Mouse (Mus musculus): Measurements from ENCODE around the gene St3gal3.

St3gal3 gene

GRCm38 (mm10) chr4:118059816-118060475 lies 74.8 kb downstream of the St3gal3 start:
- no peak for DNase-seq (ENCODE audit: extremely low spot score, low read depth, low spot score)

GRCm38 (mm10) chr4:118058116-118058677 lies 76.5 kb downstream of the St3gal3 start:
- no peak for DNase-seq (ENCODE audit: extremely low spot score, low read depth, low spot score)

DNA sequence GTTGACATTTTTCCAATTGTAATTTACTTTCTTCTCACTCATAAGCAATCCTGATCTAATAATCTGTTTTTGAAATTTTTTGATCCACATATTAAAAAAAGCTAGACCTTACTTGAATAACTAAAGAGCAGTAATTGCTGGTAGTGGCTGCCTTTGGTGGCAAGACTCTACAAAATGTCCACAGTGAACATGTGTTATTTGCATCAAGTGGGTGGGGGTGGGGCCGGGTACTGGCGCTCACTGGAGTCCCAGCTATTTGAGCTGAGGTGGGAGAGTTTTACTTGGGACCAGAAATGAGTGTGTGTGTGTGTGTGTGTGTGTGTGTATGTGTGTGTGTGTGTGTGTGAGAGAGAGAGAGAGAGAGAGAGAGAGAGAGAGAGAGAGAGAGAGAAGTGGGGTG lies 77.6 kb downstream of the St3gal3 start:
- DNase-seq (ENCODE audit: extremely low spot score, low read depth, low spot score) = no peak

- no peak for DNase-seq (ENCODE audit: extremely low spot score, low read depth, low spot score)
Observed at GRCm38 (mm10) chr4:118054615-118055014, 80.1 kb downstream of the St3gal3 start.

DNA sequence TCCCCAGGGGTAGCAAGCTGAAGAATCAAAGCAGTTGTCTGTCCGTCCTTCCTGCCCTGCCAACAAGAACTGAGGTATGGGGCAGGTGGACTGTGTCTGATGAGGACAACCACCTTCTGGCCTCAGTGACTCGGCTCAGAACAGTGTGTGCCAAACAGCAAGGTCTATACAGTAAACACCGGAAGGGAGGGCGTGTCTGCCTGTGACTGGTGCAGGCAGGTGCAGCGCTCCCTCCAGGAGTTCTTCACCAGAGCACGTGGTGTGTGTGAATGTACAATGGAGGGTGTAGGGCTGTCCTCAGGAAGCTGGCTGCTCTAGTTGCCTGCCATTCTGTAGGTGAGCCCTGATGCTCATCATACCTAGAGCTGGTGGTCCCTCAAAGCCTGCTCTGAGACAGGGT lies 80.8 kb downstream of the St3gal3 start:
- DNase-seq (ENCODE audit: extremely low spot score, low read depth, low spot score) = no peak

GRCm38 (mm10) chr4:118049606-118050302 lies 85.0 kb downstream of the St3gal3 start:
- DNase-seq (ENCODE audit: extremely low spot score, low read depth, low spot score) = no peak

DNA sequence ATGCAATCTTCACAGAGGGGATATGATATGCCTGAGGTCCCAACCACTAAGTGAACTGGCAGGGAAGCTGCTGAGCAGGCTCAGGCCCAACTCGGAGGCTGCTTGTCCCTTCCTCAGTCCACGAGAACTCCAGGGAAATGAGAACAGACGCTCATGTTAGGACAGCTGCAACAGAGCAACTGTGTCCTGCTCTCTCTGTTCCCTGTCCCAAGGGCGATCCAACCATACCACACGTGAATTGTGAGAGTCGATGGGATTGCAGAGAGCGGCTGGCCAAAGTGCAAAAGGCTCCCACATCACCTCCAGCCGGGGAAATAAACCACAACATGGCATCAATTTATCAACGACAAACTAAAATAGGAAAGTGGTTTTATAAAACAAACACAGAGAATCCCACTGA lies 90.2 kb downstream of the St3gal3 start:
- no peak for DNase-seq (ENCODE audit: extremely low spot score, low read depth, low spot score)

DNA sequence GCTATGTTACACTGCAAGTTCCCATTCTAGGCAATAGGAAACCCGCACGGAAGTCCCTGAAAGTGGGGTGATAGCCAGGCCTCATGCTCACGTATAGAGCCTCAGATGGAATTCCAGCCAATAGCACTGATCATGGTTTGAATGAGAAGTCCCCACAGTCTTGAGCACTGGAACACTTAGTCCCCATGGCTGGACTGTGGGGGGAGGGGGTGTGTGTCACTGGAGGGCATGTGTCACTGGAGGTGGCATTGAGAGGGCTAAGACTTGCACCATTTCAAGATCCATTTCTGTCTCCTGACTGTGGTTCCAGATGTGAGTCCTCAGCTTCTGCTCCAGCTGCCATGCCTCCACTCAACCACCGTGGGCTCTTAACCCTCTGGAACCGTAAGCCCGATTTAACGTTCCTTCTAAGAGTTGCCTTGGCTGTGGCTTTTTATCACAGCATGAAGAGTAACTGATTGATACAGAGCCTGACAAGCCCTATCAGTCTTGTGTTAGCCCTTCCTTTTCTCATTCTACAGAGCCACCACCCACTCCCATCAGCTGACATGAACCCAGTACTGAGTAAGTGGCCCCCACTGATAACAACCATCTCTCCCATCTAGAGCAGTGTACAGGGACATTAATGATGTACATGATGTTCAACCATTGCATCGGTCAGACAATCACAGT lies 91.2 kb downstream of the St3gal3 start:
- no peak for DNase-seq (ENCODE audit: extremely low spot score, low read depth, low spot score)

DNA sequence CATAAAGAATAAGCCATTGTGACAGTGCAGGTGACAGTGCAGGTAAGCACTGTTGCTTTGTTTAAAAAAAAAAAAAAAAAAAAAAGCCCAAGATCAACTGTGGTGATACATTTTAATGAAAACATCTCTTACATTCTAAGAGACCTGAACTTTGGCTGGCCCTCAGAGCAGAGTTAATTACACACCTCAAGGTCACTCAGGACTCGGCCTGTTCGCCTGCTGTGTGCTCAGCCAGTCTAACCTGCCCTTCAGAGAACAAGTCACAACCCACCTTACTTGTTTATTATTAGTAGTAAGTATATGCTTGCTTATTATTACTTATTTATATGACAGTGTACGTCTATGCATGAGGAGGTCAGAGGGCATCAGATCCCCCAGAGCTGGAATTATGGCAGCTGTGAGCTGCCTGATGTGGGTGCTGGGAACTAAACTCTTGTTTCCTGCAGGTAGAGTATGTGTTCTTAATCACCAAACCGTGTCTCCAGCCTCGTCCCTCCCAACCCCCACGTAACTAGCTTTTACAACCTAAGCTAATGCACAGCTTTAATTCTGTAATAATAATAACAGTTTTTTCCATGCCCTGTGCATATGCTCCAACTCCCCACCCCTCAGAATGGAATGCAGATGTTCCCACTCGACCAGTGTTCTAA lies 91.9 kb downstream of the St3gal3 start:
- no peak for DNase-seq (ENCODE audit: extremely low spot score, low read depth, low spot score)

- DNase-seq (ENCODE audit: extremely low spot score, low read depth, low spot score) = no peak
Observed at GRCm38 (mm10) chr4:118041145-118041544, 93.6 kb downstream of the St3gal3 start.

- no peak for DNase-seq (ENCODE audit: extremely low spot score, low read depth, low spot score)
Observed at GRCm38 (mm10) chr4:118040650-118041049, 94.1 kb downstream of the St3gal3 start.

DNA sequence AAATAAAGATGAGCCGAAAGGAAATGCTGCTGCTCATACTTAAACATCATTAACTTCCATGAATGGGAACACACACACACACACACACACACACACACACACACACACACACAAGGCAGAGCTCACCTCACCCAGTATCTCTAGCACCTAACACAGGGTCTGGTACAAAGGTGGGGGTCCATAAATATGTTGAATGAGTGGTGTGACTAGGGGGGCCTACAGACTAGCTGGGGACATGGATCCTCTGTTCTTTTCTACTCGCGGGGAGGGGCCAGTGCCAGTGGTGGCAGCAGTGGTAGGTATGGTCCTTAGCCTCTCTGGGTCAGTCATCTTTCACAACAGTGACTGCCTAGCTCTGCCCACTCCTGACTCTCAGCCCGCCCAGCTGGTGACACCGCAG lies 94.8 kb downstream of the St3gal3 start:
- no peak for DNase-seq (ENCODE audit: extremely low spot score, low read depth, low spot score)

GRCm38 (mm10) chr4:118038023-118038422 lies 96.7 kb downstream of the St3gal3 start:
- DNase-seq (ENCODE audit: extremely low spot score, low read depth, low spot score) = no peak

DNA sequence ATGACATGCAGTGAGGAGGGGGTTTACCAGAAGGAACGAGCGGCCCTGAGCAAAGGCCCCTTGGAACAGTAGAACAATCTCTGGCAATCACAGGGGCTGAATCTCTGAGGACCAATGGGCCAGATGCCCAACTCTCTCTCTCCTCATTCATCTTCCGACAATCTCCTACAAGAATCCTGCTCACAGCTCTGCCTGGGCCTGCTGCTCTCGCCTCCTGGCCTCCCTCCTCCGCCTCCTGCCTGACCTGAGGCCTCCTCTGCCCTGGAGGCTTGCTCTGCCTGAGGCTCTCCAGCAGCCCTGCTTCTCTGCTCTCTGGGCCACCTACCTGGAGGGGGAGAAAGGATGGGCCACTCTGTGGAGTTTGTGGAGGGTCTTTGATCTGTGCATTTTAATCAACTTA lies 97.3 kb downstream of the St3gal3 start:
- DNase-seq (ENCODE audit: extremely low spot score, low read depth, low spot score) = no peak

- no peak for DNase-seq (ENCODE audit: extremely low spot score, low read depth, low spot score)
Observed at GRCm38 (mm10) chr4:118036531-118036930, 98.2 kb downstream of the St3gal3 start.

- DNase-seq (ENCODE audit: extremely low spot score, low read depth, low spot score) = no peak
Observed at GRCm38 (mm10) chr4:118035090-118035489, 99.6 kb downstream of the St3gal3 start.

- no peak for DNase-seq (ENCODE audit: extremely low spot score, low read depth, low spot score)
Observed at GRCm38 (mm10) chr4:118033026-118033425, 101.7 kb downstream of the St3gal3 start.

DNA sequence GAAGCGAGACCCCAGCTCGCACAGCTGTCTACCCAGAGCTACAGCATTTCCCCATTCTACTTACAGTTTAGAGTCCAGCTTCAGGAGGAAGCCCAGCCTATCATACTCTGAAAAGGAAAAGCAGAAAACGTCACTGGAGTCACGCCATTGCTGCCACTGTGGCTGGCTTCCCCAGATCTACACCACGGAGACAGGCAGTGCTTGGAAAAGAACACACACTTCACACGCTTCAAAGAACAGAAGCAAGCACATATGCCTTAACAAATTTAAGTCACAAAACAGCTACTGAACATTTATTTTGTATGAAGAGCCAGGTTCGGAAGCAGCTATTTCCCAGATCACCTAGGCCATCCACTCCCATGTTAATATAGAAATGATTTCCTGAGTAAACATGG lies 102.9 kb downstream of the St3gal3 start:
- no peak for DNase-seq (ENCODE audit: extremely low spot score, low read depth, low spot score)

GRCm38 (mm10) chr4:118031132-118031775 lies 103.5 kb downstream of the St3gal3 start:
- no peak for DNase-seq (ENCODE audit: extremely low spot score, low read depth, low spot score)

DNA sequence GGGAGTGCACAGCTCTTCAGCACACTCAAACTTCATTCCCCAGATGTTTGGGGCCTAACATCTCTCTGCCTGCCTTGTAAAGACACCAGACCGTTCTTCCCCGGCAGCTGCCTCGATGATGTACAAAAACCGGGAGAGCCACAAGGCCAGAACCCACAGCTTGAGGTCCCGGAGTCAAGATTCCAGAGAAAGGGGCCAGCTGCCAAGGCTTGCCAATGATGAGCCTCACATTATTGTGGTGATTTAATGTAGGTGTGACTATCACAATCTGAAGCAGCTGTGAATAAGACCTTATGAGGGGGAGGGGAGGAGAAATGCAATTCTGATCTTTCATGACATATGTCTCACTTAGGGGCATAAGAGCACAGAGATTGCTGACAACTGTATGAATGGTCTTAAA lies 104.4 kb downstream of the St3gal3 start:
- no peak for DNase-seq (ENCODE audit: extremely low spot score, low read depth, low spot score)

GRCm38 (mm10) chr4:118029892-118030291 lies 104.8 kb downstream of the St3gal3 start:
- no peak for DNase-seq (ENCODE audit: extremely low spot score, low read depth, low spot score)
